Mouse (Mus musculus): ENCODE results near the gene Fbxw8.

Fbxw8 gene

DNA sequence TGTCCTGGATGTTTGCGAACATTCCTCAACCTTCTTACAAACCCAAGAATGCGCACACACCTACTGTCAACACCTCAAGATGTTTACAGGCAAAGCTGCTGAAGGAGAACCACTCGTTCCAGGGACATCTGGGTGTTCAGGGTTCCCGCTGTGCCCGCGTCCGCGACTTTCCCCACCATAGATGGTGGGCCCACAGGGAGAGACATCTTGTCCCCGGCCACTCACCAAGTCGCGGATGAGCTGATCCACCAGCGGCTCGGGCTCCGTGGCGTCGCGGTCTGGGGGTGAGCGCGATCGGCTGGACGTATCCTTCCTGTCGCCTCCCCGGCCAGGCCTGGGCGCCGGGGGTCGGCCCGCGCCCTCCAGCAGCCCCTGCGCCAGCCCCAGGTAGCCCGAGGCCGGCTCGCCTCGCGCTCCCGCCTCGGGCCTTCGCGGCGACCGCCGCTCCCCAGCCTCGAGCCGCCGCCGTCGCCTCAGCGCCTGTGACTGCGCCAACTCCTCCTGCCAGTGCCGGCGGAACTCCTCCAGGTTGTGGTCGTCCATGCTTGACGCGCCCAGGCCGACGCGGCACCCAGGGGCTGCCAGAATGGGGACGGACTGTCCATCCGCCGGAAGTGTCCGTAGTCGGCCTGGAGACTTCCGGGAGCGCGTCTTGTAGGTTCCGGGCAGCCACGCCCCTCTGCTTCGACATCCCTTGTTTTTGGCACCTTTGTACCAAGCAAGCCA lies at the start of gene Fbxw8:
Gene Fbxw8 (minus strand): TSS at position 626 of the 726 bp plus-strand sequence.
- peak; percentile 83 for DNase-seq

- no peak for DNase-seq
These were observed 49.6 kb upstream of the Fbxw8 start for GRCm38 (mm10) chr5:118204675-118205440.

DNA sequence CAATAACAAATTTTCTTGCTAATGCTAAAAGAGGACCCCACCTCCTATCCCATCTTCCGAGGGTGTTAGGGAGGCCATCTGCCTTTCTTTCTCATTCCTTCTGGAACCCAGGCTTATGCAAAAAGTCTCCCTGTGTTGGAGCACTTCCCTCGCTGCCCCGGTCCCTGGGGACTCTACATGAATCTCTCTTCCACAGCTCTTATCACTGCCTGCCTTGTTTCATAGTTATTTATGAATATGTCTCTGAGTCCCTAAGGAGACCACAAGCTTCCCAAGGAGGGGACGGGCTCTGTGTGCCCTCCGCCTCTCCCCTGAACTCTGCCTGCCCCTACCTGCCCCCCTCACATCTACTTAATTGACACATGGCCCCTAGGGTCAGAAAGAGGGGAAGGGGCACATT lies 44.4 kb upstream of the Fbxw8 start:
- no peak for DNase-seq

DNA sequence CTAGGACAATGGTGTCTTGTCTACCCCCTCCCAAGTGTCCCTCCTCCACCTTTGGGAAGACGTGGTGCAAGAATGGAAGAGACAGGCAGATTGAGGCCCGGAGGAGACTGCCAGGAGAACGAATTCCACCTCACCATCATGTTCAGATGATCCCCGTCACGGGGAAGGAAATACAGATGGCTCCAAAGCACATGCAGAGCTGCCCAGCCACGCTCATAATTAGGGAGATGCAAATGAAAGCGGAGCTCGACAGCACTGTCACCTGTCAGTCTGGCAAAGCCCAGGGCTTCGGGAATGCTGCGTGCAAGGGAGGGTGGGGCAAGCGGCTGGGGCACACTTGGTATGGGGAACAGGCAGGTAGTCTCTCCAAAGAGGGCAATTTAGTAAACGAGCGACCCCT lies 42.2 kb upstream of the Fbxw8 start:
- no peak for DNase-seq

DNA sequence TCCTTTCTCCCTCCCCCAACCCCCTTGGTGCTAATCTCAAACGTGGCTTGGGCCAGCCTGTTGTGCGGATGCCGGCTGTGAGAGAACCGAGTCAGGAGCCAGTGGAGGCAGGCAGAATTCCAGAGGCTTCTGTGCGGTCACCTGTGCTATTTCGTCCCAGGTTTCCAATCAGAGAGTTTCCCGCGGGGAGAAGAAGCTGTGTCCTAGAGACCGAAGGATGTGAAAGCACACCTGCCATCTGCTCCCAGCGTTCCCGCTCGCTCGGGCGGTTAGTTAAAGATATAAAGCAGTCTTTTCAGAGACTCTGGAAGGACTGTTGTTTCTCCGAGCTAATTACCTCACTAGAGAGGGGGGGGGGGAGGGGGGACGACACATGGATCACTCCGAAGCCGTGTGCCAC lies 37.0 kb upstream of the Fbxw8 start:
- DNase-seq: no peak

DNA sequence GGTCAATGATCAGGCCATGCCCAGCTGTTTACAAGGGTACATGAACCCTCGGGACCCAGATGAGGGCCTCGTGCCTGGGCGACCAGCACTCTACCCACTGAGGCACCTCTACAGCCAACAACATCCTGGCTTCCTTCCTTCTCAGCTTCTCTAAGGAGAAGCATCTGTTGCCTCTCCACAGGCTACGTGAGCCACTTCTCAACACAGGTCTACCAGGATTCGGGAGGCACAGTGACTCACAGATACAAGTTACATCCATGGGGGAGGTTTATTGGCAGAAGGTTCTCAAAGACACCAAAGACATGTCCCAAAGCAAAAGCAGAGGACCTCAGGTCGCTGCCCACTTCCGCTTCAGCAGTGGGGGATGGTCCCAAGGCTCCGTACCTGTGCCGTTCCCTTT lies 35.2 kb upstream of the Fbxw8 start:
- no peak for DNase-seq

GRCm38 (mm10) chr5:118188356-118188755 lies 33.1 kb upstream of the Fbxw8 start:
- DNase-seq: no peak

- no peak for DNase-seq
These were observed 31.8 kb upstream of the Fbxw8 start for GRCm38 (mm10) chr5:118186903-118187633.

DNA sequence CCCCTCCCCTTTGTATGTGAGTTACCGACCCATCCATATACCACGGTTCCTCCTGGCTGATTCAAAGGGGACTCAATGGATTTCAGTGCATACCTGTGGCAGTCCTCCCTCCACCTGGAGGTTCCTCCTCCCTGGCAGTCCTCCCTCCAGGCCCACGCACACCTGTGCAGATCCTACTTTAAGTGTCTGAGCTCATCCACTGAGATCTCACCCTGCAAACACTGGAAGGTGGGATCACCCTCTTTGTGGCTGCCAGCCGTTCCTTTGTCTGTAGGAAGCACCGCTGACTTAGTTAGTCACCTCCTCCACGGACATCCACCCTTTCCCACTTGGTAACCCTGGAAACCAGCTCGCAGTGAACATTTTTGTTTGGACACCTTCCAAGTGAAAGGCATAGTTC lies 22.4 kb upstream of the Fbxw8 start:
- DNase-seq: no peak

GRCm38 (mm10) chr5:118175137-118175536 lies 19.9 kb upstream of the Fbxw8 start:
- DNase-seq: no peak

DNA sequence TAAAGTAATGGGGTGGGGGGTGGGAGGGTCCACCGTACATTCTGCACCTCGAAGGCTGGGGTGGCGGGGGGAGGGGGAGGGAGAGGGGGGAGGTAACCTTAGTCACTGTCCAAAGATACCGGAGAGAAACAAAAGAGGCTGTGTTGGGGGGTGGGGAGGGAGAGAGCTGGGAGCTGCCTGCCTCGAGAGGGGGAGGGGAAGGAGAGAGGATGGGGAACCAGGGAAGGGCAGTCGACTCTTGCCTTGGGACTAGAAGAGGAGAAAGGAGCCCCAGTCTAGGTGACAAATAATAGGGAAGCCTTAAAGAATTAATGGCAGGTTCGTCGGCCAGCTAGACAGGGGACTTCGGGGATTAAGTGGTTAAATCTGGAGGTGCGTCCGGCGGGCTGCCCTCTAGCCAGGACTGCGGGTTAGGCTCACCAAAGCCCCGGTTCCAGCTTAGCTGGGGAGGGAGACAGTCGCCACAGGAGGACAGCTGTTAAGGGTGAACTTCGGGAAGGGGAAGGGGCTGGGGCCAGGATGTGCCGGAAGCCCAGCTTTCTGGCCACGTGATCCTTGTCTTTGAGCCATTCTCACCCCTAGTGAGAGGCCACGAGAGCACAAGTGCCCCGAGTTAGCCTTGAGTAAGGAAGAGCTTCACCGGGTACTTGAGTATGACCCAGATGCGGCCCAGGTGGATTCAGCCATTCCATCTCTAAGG lies 19.2 kb upstream of the Fbxw8 start:
- no peak for DNase-seq

DNA sequence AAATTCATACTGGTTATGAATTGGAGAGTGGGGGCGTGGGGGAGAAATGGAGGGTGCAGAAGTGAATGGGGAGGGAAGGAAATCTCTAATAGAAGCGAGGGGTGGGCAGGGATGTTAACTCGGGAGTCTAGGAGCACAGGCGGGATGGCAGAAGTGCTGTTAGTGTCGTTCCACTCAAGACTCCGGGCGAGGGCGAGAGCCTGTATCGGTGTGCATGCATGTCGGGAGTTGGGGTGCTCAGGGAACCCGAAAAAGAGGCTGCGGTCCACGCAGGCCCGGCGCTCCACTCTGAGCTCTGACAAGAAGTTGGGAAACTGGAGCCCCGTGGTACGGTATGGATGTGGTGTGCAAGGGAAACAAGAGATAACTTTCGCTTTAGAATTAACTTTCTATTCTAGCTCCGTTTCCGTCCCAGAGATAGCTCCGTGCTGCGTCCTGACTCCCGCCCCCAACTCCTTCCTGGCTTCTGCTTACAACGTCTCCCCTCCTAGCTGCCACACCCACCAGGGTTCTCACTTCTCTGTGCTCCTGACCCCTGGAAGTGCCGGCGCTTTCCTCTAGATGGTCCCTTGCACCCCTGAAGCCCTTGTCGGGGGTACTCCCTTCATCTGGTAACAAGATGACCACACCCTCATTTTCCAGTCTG lies 16.9 kb upstream of the Fbxw8 start:
- no peak for DNase-seq

DNA sequence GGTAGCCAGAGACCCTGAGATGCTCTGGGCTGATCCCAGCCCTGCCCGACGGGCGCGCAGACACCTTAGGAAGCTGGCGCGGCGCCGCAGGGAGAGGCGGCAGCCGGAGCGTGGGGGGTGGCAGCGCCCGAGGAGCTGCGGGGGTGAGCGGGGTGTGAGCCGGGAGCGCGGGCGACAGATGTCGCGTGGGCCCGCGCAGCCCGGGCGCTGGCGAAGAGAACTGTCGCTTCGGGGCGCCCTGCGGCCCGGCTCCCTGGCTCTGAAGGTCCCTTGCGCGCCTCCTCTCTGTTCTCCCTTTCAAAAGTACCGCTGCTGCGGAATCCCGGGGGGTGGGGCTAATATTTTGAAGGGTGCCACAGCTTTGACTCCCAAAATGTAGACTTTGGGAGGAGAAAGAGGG lies 16.4 kb upstream of the Fbxw8 start:
- DNase-seq: no peak

DNA sequence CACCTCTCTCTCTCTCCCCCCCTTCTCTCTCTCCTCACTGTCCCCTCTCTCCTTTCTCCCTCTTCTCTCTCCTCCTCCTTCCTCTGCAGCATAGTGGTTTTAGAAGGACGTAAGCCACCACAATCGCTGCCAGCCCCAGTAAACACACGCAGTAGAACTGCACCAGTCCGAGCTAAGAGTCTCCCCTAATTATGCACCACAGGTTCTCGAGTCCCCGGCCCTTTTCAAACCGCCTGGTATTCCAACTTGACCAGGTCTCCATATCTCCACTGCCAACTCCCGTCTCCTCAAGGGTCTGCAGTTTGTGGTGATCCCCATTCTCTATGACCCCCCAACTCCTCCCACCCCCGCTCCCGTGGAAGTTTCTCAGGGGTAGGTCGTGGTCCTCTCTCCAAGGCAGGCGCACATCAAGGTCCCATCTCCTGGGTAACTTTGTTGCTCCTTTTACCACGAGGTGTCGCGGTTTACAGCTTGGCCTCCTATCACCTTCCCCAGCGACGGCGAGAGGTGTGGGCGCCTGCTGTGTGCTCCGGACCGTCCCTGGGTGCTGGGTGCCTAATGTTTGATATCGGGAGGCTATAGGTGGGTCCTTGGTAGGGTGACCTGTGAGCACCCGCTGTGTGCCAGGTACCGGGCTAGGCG lies 15.7 kb upstream of the Fbxw8 start:
- no peak for DNase-seq

DNA sequence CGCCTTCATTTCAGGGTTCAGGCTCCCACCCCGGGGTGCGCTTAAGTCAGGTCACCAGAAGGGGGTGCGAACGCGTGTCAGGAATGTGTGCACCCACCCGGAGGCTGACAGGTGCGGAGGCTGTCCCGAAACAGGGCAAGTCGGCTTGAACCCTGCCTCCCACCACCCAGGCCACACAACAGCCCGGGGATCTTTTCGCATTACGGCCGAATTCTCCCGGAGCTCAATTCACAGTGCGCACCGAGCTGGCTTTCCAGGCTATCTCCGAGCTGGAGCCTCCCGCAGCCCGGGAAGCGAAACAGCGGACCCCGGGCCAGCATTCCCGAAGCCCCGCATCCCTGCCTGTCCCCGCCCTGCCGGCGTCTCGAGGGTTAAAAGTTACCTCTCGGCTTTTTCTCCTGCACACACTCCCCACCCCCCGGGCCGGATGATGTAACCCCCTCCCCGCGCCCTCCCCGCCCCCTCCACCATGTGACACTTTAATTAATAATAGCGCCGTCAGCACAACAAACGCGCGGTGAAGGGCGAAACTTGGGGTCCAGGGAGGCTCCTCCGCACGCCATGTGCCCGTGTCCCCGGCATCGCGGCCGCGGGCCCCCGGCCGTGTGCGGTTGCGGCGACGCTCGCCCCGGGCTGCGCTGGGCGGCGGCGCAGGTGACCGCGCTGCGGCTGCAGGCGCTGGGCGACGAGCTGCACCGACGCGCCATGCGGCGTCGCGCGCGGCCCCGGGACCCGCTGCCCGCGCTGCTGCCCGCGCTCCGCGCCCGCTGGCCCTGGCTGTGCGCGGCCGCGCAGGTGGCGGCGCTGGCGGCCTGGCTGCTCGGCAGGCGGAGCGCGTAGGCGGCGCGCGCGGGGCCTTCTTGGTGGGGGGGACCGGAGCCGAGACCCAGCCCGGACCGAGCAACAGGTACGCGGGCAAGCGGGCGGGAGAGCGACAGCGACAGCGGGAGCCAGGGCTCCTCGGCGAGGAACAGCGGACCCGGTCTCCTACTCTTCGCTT lies 14.3 kb upstream of the Fbxw8 start:
- DNase-seq: no peak

GRCm38 (mm10) chr5:118167561-118167995 lies 12.3 kb upstream of the Fbxw8 start:
- no peak for DNase-seq

GRCm38 (mm10) chr5:118165462-118165861 lies 10.2 kb upstream of the Fbxw8 start:
- DNase-seq: no peak

GRCm38 (mm10) chr5:118164581-118164980 lies 9.3 kb upstream of the Fbxw8 start, which contains the start of gene Hrk:
Gene Hrk, plus strand, starts transcription at chr5:118164648.
- no peak for DNase-seq

DNA sequence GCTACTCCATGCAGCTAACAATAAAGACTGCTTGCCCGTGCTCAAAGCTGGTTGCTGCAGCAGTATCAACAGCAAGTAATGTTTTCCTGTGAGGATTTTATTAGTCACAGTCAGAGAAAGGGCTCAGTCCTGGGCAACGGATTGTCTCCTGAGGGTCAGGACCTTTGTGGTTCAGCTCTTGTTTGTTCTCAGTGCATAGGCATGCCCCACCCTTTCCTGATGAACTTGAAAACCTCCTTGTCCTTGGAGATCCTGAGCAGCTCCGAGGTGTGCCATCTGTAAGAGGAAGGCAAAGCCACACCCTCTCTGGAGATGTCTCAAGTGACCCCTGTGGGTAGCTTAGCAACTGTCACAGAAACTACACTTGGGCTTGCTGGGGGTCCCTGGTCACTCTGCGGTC lies 5.4 kb upstream of the Fbxw8 start:
- no peak for DNase-seq

- no peak for DNase-seq
These were observed 1.7 kb upstream of the Fbxw8 start for GRCm38 (mm10) chr5:118156976-118157375.

GRCm38 (mm10) chr5:118155565-118155947 lies 292 bp upstream of the Fbxw8 start:
- no peak for DNase-seq

All from cerebellum, adult 9-10 months (tissue).